Mouse (Mus musculus) limb, embryonic 13.5 days (tissue): ENCODE measurements around the gene Strn4. TPM values are rescaled to one million over a fixed set of nuclear protein-coding genes. Genes with fewer than 3 reads are reported as not detected.

Experiments
- ATAC-seq: fragments of 200-750 bp; cut with Nextera tagmentation; 2 replicates; pipeline ENCODE4 v1.8.0; 2017; ENCODE audit warnings: low read depth, moderate number of reproducible peaks, moderate TSS enrichment; ENCODE audit not compliant: low FRiP score
- H3K27ac ChIP-seq: fragments of 300-500 bp; sonication (generic); 2 replicates; pipeline ENCODE4 v1.5.1; 2015; ENCODE audit warnings: inconsistent platforms, mild to moderate bottlenecking, moderate library complexity
- H3K27me3 ChIP-seq: fragments of 300-500 bp; sonication (generic); 2 replicates; pipeline ENCODE4 v1.6.1; 2015; ENCODE audit warnings: mild to moderate bottlenecking, inconsistent platforms
- H3K36me3 ChIP-seq: fragments of 300-500 bp; sonication (generic); 2 replicates; pipeline ENCODE4 v1.6.1; 2015; ENCODE audit warnings: inconsistent platforms, mild to moderate bottlenecking, moderate library complexity
- H3K4me1 ChIP-seq: fragments of 300-500 bp; sonication (generic); 2 replicates; pipeline ENCODE4 v1.6.1; 2015; ENCODE audit warnings: inconsistent platforms
- H3K4me2 ChIP-seq: fragments of 300-500 bp; sonication (generic); replicated peaks from 2 replicates; pipeline ENCODE4 v1.6.1; 2015; ENCODE audit warnings: inconsistent platforms, mild to moderate bottlenecking, moderate library complexity
- H3K4me3 ChIP-seq: fragments of 300-500 bp; sonication (generic); 2 replicates; pipeline ENCODE4 v1.5.1; 2015; ENCODE audit warnings: moderate library complexity, mild to moderate bottlenecking, inconsistent platforms
- H3K9ac ChIP-seq: fragments of 300-500 bp; sonication (generic); 2 replicates; pipeline ENCODE4 v1.6.1; 2015; ENCODE audit warnings: mild to moderate bottlenecking, inconsistent platforms
- H3K9me3 ChIP-seq: fragments of 300-500 bp; sonication (generic); 2 replicates; pipeline ENCODE4 v1.6.1; 2016; ENCODE audit warnings: inconsistent platforms
- WGBS: fragments of 180-500 bp; shearing (Covaris S2); methylation state at CpG from one replicate; pipeline ENCODE4 v1.1.7; 2015; 5-methylcytosine and 5-hydroxymethylcytosine counted together
- polyA plus RNA-seq: library from polyadenylated mRNA; unstranded; fragments of >200 nt; fragmentation: Nextera tagmentation; extraction: Ambion mirVana; gene quantifications from 2 replicates; pipeline ENCODE4 v1.2.1, GENCODE M21; 2015

Strn4 gene
- 117 and 124 TPM in 2 replicates for polyA plus RNA-seq

GRCm38 (mm10) chr7:16815351-16815941, at the start of gene Strn4:
Gene Strn4 (plus strand): TSS chr7:16815889.
- Histone ChIP-seq H3K4me2 (peak within 1 kb of the TSS; percentile 98), H3K9me3 (no peaks in the 10 kb centered on the region), H3K9ac (peak within 1 kb of the TSS; percentile 99), H3K27ac (peak within 1 kb of the TSS; percentile 97), H3K36me3 (peaks cover 25% of the 10 kb centered on the region), H3K4me3 (peak within 1 kb of the TSS; percentile 82), H3K27me3 (peaks cover 28% of the 10 kb centered on the region), H3K4me1 (peaks cover 65% of the 10 kb centered on the region)
- peak; percentile 48 for ATAC-seq
- 4% methylated on average over 1 of the region's 1 CpGs for WGBS

- Histone ChIP-seq H3K36me3 (no peaks in the 10 kb centered on the region), H3K4me1 (peaks cover 13% of the 10 kb centered on the region), H3K9me3 (0 out of 2 replicates have a peak, but pooled peaks cover 7% of the 10 kb centered on the region), H3K9ac (no peak overlapping the region), H3K27me3 (no peaks in the 10 kb centered on the region), H3K4me3 (no peak overlapping the region), H3K27ac (no peak overlapping the region), H3K4me2 (no peak overlapping the region)
- WGBS = 42% methylated on average over 2 of the region's 2 CpGs
- no peak for ATAC-seq
These were observed 49.2 kb upstream of the Strn4 start for GRCm38 (mm10) chr7:16766443-16766842.

- no peak overlapping the region for H3K4me2 ChIP-seq
- no peak overlapping the region for H3K27ac ChIP-seq
- no peaks in the 10 kb centered on the region for H3K4me1 ChIP-seq
- 23% methylated on average over 5 of the region's 5 CpGs for WGBS
- ATAC-seq = no peak
- H3K36me3 ChIP-seq = no peaks in the 10 kb centered on the region
- H3K4me3 ChIP-seq = no peak overlapping the region
- H3K9me3 ChIP-seq = no peaks in the 10 kb centered on the region
- H3K27me3 ChIP-seq = no peaks in the 10 kb centered on the region
- 0 out of 2 replicates have a peak overlapping the region, but pooled peaks have one; percentile 8 for H3K9ac ChIP-seq
These were observed 39.8 kb upstream of the Strn4 start for GRCm38 (mm10) chr7:16775888-16776287.

- H3K4me3 ChIP-seq = no peak overlapping the region
- ATAC-seq = no peak
- no peaks in the 10 kb centered on the region for H3K36me3 ChIP-seq
- no peak overlapping the region for H3K27ac ChIP-seq
- H3K4me1 ChIP-seq = peaks cover 28% of the 10 kb centered on the region
- WGBS = 73% methylated on average over 5 of the region's 5 CpGs
- no peaks in the 10 kb centered on the region for H3K27me3 ChIP-seq
- H3K9ac ChIP-seq = no peak overlapping the region
- no peak overlapping the region for H3K4me2 ChIP-seq
- no peaks in the 10 kb centered on the region for H3K9me3 ChIP-seq
These were observed 35.6 kb upstream of the Strn4 start for GRCm38 (mm10) chr7:16780076-16780475.

GRCm38 (mm10) chr7:16780825-16781554, 34.7 kb upstream of the Strn4 start, which contains the start of gene Slc1a5:
Gene Slc1a5 (plus strand): TSS chr7:16781340.
- no peaks in the 10 kb centered on the region for H3K9me3 ChIP-seq
- ATAC-seq = peak; percentile 85
- no peaks in the 10 kb centered on the region for H3K36me3 ChIP-seq
- H3K27ac ChIP-seq = peak within 1 kb of the TSS; percentile 16; the same call in 1 of the 2 replicates
- peak within 1 kb of the TSS; percentile 82 for H3K9ac ChIP-seq
- peaks cover 30% of the 10 kb centered on the region for H3K4me1 ChIP-seq
- peak within 1 kb of the TSS; percentile 67 for H3K4me3 ChIP-seq
- H3K4me2 ChIP-seq = peak within 1 kb of the TSS; percentile 100
- H3K27me3 ChIP-seq = no peaks in the 10 kb centered on the region
- 3% methylated on average over 34 of the region's 34 CpGs for WGBS

GRCm38 (mm10) chr7:16781555-16781815, 34.2 kb upstream of the Strn4 start:
- Histone ChIP-seq H3K4me2 (peak overlapping the region; percentile 100), H3K27me3 (no peaks in the 10 kb centered on the region), H3K9me3 (no peaks in the 10 kb centered on the region), H3K27ac (peak overlapping the region; percentile 16; the same call in 1 of the 2 replicates), H3K4me1 (peaks cover 30% of the 10 kb centered on the region), H3K4me3 (peak overlapping the region; percentile 67), H3K36me3 (peaks cover 3% of the 10 kb centered on the region), H3K9ac (peak overlapping the region; percentile 82)
- 0% methylated on average over 10 of the region's 10 CpGs for WGBS
- no peak for ATAC-seq

- peak overlapping the region; percentile 100 for H3K4me2 ChIP-seq
- H3K36me3 ChIP-seq = peaks cover 8% of the 10 kb centered on the region
- H3K9ac ChIP-seq = peak overlapping the region; percentile 82
- H3K9me3 ChIP-seq = no peaks in the 10 kb centered on the region
- peaks cover 30% of the 10 kb centered on the region for H3K4me1 ChIP-seq
- peak overlapping the region; percentile 16; the same call in 1 of the 2 replicates for H3K27ac ChIP-seq
- H3K27me3 ChIP-seq = no peaks in the 10 kb centered on the region
- peak overlapping the region; percentile 67 for H3K4me3 ChIP-seq
- ATAC-seq = peak; percentile 16; the same call in 1 of the 2 replicates
- WGBS = under 1% methylated on average over 49 of the region's 60 CpGs
These were observed 33.7 kb upstream of the Strn4 start for GRCm38 (mm10) chr7:16781816-16782554.

- Histone ChIP-seq H3K9ac (peak overlapping the region; percentile 82), H3K4me3 (peak overlapping the region; percentile 67), H3K4me1 (peaks cover 30% of the 10 kb centered on the region), H3K36me3 (peaks cover 12% of the 10 kb centered on the region), H3K27ac (no peak overlapping the region), H3K4me2 (peak overlapping the region; percentile 100), H3K27me3 (no peaks in the 10 kb centered on the region), H3K9me3 (no peaks in the 10 kb centered on the region)
- ATAC-seq = no peak
- WGBS = 5% methylated on average over 11 of the region's 11 CpGs
These were observed 33.0 kb upstream of the Strn4 start for GRCm38 (mm10) chr7:16782555-16783125.

GRCm38 (mm10) chr7:16783224-16783688, 32.4 kb upstream of the Strn4 start:
- Histone ChIP-seq H3K4me3 (peak overlapping the region; percentile 67), H3K9ac (peak overlapping the region; percentile 82), H3K4me1 (peaks cover 30% of the 10 kb centered on the region), H3K36me3 (peaks cover 19% of the 10 kb centered on the region), H3K4me2 (peak overlapping the region; percentile 100), H3K27me3 (no peaks in the 10 kb centered on the region), H3K9me3 (no peaks in the 10 kb centered on the region), H3K27ac (peak overlapping the region; percentile 35; the same call in 1 of the 2 replicates)
- 15% methylated on average over 10 of the region's 10 CpGs for WGBS
- no peak for ATAC-seq

GRCm38 (mm10) chr7:16783758-16784415, 31.8 kb upstream of the Strn4 start:
- Histone ChIP-seq H3K9ac (peak overlapping the region; percentile 82), H3K27me3 (no peaks in the 10 kb centered on the region), H3K4me2 (peak overlapping the region; percentile 100), H3K4me1 (peaks cover 30% of the 10 kb centered on the region), H3K4me3 (peak overlapping the region; percentile 67), H3K36me3 (peaks cover 23% of the 10 kb centered on the region), H3K27ac (peak overlapping the region; percentile 35; the same call in 1 of the 2 replicates), H3K9me3 (no peaks in the 10 kb centered on the region)
- WGBS = 32% methylated on average over 17 of the region's 17 CpGs
- ATAC-seq = no peak

GRCm38 (mm10) chr7:16784498-16784976, 31.2 kb upstream of the Strn4 start:
- Histone ChIP-seq H3K4me3 (peak overlapping the region; percentile 67; the same call in 1 of the 2 replicates), H3K4me2 (peak overlapping the region; percentile 100), H3K9ac (0 out of 2 replicates have a peak overlapping the region, but pooled peaks have one; percentile 82), H3K4me1 (peaks cover 30% of the 10 kb centered on the region), H3K36me3 (peaks cover 25% of the 10 kb centered on the region), H3K27ac (no peak overlapping the region), H3K9me3 (no peaks in the 10 kb centered on the region), H3K27me3 (no peaks in the 10 kb centered on the region)
- no peak for ATAC-seq
- 68% methylated on average over 10 of the region's 10 CpGs for WGBS
